Mouse (Mus musculus) testis, adult 2 months (tissue): ENCODE data around the gene Ripor1. TPM values are rescaled to one million over a fixed set of nuclear protein-coding genes. Genes with fewer than 3 reads are reported as not detected.

ENCODE experiments used
- H3K27ac ChIP-seq: fragments of 200-500 bp; 2 replicates; pipeline ENCODE4 v1.5.1; 2012; ENCODE audit warnings: low read depth, low read length; ENCODE audit not compliant: control insufficient read depth, insufficient read depth
- H3K27me3 ChIP-seq: fragments of 200-500 bp; 2 replicates; pipeline ENCODE4 v1.6.1; 2012; ENCODE audit warnings: mild to moderate bottlenecking, low read length, moderate library complexity; ENCODE audit not compliant: control insufficient read depth, insufficient read depth
- H3K36me3 ChIP-seq: fragments of 200-500 bp; 2 replicates; pipeline ENCODE4 v1.6.1; 2012; ENCODE audit warnings: mild to moderate bottlenecking, low read length; ENCODE audit not compliant: control insufficient read depth, insufficient read depth
- H3K4me1 ChIP-seq: fragments of 200-500 bp; 2 replicates; pipeline ENCODE4 v1.6.1; 2012; ENCODE audit warnings: low read length; ENCODE audit not compliant: control insufficient read depth, insufficient read depth
- H3K4me3 ChIP-seq: fragments of 200-500 bp; 2 replicates; pipeline ENCODE4 v1.5.1; 2012; ENCODE audit warnings: low read depth, mild to moderate bottlenecking, low read length, moderate library complexity, mixed read lengths; ENCODE audit not compliant: control insufficient read depth
- CTCF ChIP-seq: fragments of 200-500 bp; IDR thresholded peaks from 2 replicates; pipeline ENCODE4 v1.5.1; 2012; ENCODE audit warnings: low read depth, mild to moderate bottlenecking, inconsistent platforms, low read length, moderate library complexity; ENCODE audit not compliant: control insufficient read depth, insufficient read depth, insufficient replicate concordance
- POLR2A ChIP-seq: fragments of 200-500 bp; IDR thresholded peaks from 2 replicates; pipeline ENCODE4 v1.6.1; 2012; ENCODE audit warnings: low read depth, mild to moderate bottlenecking, inconsistent platforms, low read length, moderate library complexity; ENCODE audit not compliant: control insufficient read depth
- polyA plus RNA-seq: library from polyadenylated mRNA; depleted of rRNA; stranded (reverse); fragments of >200 nt; gene quantifications from 2 replicates; pipeline ENCODE4 v1.2.3, GENCODE M21; 2012; rRNA removed

The Ripor1 gene
- polyA plus RNA-seq, 1 experiment: 6.3 TPM

GRCm38 (mm10) chr8:105640511-105640910 lies 35.5 kb downstream of the Ripor1 start:
- H3K36me3 ChIP-seq: no peaks in the 10 kb centered on the region

GRCm38 (mm10) chr8:105645205-105645604 lies 40.1 kb downstream of the Ripor1 start:
- Histone ChIP-seq H3K27ac (no peak overlapping the region), H3K4me1 (no peaks in the 10 kb centered on the region), H3K27me3 (no peaks in the 10 kb centered on the region), H3K4me3 (no peak overlapping the region), H3K36me3 (no peaks in the 10 kb centered on the region)
- no peak for TF ChIP-seq CTCF
- no peak for TF ChIP-seq POLR2A

More at GRCm38 (mm10) chr8:105640511-105640910, 35.5 kb downstream of the Ripor1 start:
- Histone ChIP-seq H3K27me3 (no peaks in the 10 kb centered on the region), H3K27ac (no peak overlapping the region), H3K4me3 (no peak overlapping the region), H3K4me1 (peaks cover 2% of the 10 kb centered on the region; the same call in 1 of the 2 replicates)
- TF ChIP-seq POLR2A (no peak), CTCF (no peak)

- H3K27me3 ChIP-seq: no peaks in the 10 kb centered on the region
- no peak for TF ChIP-seq POLR2A
- H3K4me3 ChIP-seq: no peak overlapping the region
- no peaks in the 10 kb centered on the region for H3K36me3 ChIP-seq
- H3K4me1 ChIP-seq: no peaks in the 10 kb centered on the region
- no peak overlapping the region for H3K27ac ChIP-seq
Observed at GRCm38 (mm10) chr8:105648929-105649328, 43.9 kb downstream of the Ripor1 start.

GRCm38 (mm10) chr8:105657641-105658040 lies 52.6 kb downstream of the Ripor1 start:
- Histone ChIP-seq H3K36me3 (no peaks in the 10 kb centered on the region), H3K27me3 (no peaks in the 10 kb centered on the region), H3K27ac (no peak overlapping the region), H3K4me1 (no peaks in the 10 kb centered on the region), H3K4me3 (no peak overlapping the region)
- TF ChIP-seq POLR2A: no peak
- TF ChIP-seq CTCF: no peak

- Histone ChIP-seq H3K4me1 (no peaks in the 10 kb centered on the region), H3K36me3 (no peaks in the 10 kb centered on the region; the same call in 1 of the 2 replicates), H3K27me3 (no peaks in the 10 kb centered on the region), H3K27ac (no peak overlapping the region), H3K4me3 (no peak overlapping the region)
- TF ChIP-seq CTCF: no peak
- TF ChIP-seq POLR2A: no peak
Observed at GRCm38 (mm10) chr8:105661167-105661566, 56.1 kb downstream of the Ripor1 start.

Other genes with a start within 250 kb of the Ripor1 start
- gene Plekhg4, start 232.0 kb upstream of the Ripor1 start, polyA plus RNA-seq: 23.0 and 24.2 TPM in 2 replicates
- 174 and 187 TPM in 2 replicates for gene Kctd19, start 191.8 kb upstream of the Ripor1 start, polyA plus RNA-seq
- gene Lrrc36, start 191.7 kb upstream of the Ripor1 start, polyA plus RNA-seq: 75.6 and 79.0 TPM in 2 replicates
- gene Tppp3, start 133.7 kb upstream of the Ripor1 start, polyA plus RNA-seq: 21.5 and 23.4 TPM in 2 replicates
- 45.4 and 50.1 TPM in 2 replicates for gene Zdhhc1, start 108.4 kb upstream of the Ripor1 start, polyA plus RNA-seq
- gene Hsd11b2, start 86.5 kb upstream of the Ripor1 start, polyA plus RNA-seq: 0.19 and 0.41 TPM in 2 replicates
- 43.8 and 47.4 TPM in 2 replicates for gene Atp6v0d1, start 39.2 kb upstream of the Ripor1 start, polyA plus RNA-seq
- gene Ctcf, start 31.3 kb downstream of the Ripor1 start, polyA plus RNA-seq: 6.8 and 7.2 TPM in 2 replicates
- gene Agrp, start 32.1 kb downstream of the Ripor1 start, polyA plus RNA-seq: not detected in 2 replicates
- gene Carmil2, start 81.0 kb downstream of the Ripor1 start, polyA plus RNA-seq: 1.2 TPM in 2 replicates
- gene Acd, start 95.8 kb downstream of the Ripor1 start, polyA plus RNA-seq: 40.2 and 40.4 TPM in 2 replicates
- 82.9 and 87.7 TPM in 2 replicates for gene Pard6a, start 95.9 kb downstream of the Ripor1 start, polyA plus RNA-seq
- gene 4933405L10Rik, start 102.4 kb downstream of the Ripor1 start, polyA plus RNA-seq: 55.8 and 60.1 TPM in 2 replicates
- 84.2 and 98.6 TPM in 2 replicates for gene Enkd1, start 103.0 kb downstream of the Ripor1 start, polyA plus RNA-seq
- 2.5 and 3.3 TPM in 2 replicates for gene Gfod2, start 153.4 kb downstream of the Ripor1 start, polyA plus RNA-seq
- gene Ranbp10, start 222.1 kb downstream of the Ripor1 start, polyA plus RNA-seq: 48.4 and 50.2 TPM in 2 replicates
- gene Tsnaxip1, start 222.5 kb downstream of the Ripor1 start, polyA plus RNA-seq: 130 and 137 TPM in 2 replicates
- gene Cenpt, start 248.0 kb downstream of the Ripor1 start, polyA plus RNA-seq: 15.7 and 16.3 TPM in 2 replicates
- 13.1 and 14.0 TPM in 2 replicates for gene Thap11, start 249.9 kb downstream of the Ripor1 start, polyA plus RNA-seq